Mouse (Mus musculus) stomach, embryonic 15.5 days (tissue): ENCODE data around the gene Slc24a5. TPM values are rescaled to one million over a fixed set of nuclear protein-coding genes. Genes with fewer than 3 reads are reported as not detected.
A peak's percentile ranks its signal among the peaks of the same experiment; 100 is the strongest.

Source experiments
- ATAC-seq: fragments of 200-750 bp; cut with Nextera tagmentation; 2 replicates; pipeline ENCODE4 v1.8.0; 2017; ENCODE audit warnings: low read depth, moderate number of reproducible peaks, moderate TSS enrichment; ENCODE audit not compliant: insufficient read depth, low FRiP score
- H3K27ac ChIP-seq: fragments of 300-500 bp; sonication (generic); 2 replicates; pipeline ENCODE4 v1.5.1; 2015; ENCODE audit warnings: mild to moderate bottlenecking, inconsistent platforms
- H3K27me3 ChIP-seq: fragments of 300-500 bp; sonication (generic); replicated peaks from 2 replicates; pipeline ENCODE4 v1.6.1; 2015; ENCODE audit warnings: inconsistent platforms
- H3K36me3 ChIP-seq: fragments of 300-500 bp; sonication (generic); 2 replicates; pipeline ENCODE4 v1.6.1; 2015; ENCODE audit warnings: inconsistent platforms
- H3K4me1 ChIP-seq: fragments of 300-500 bp; sonication (generic); 2 replicates; pipeline ENCODE4 v1.6.1; 2015; ENCODE audit warnings: inconsistent platforms
- H3K4me2 ChIP-seq: fragments of 300-500 bp; sonication (generic); 2 replicates; pipeline ENCODE4 v1.6.1; 2015; ENCODE audit warnings: mild to moderate bottlenecking, inconsistent platforms
- H3K4me3 ChIP-seq: fragments of 300-500 bp; sonication (generic); replicated peaks from 2 replicates; pipeline ENCODE4 v1.5.1; 2015; ENCODE audit warnings: inconsistent platforms
- H3K9ac ChIP-seq: fragments of 300-500 bp; sonication (generic); 2 replicates; pipeline ENCODE4 v1.6.1; 2015; ENCODE audit warnings: inconsistent platforms
- H3K9me3 ChIP-seq: fragments of 300-500 bp; sonication (generic); 2 replicates; pipeline ENCODE4 v1.6.1; 2016; ENCODE audit warnings: inconsistent platforms
- WGBS: fragments of 180-500 bp; shearing (Covaris S2); methylation state at CpG from one replicate; pipeline ENCODE4 v1.1.7; 2015; 5-methylcytosine and 5-hydroxymethylcytosine counted together
- polyA plus RNA-seq: library from polyadenylated mRNA; unstranded; fragments of >200 nt; fragmentation: Nextera tagmentation; extraction: Ambion mirVana; gene quantifications from 2 replicates; pipeline ENCODE4 v1.2.1, GENCODE M21; 2015

Slc24a5 gene
- polyA plus RNA-seq, 1 experiment from 2014 or later, result 2.9 TPM

DNA sequence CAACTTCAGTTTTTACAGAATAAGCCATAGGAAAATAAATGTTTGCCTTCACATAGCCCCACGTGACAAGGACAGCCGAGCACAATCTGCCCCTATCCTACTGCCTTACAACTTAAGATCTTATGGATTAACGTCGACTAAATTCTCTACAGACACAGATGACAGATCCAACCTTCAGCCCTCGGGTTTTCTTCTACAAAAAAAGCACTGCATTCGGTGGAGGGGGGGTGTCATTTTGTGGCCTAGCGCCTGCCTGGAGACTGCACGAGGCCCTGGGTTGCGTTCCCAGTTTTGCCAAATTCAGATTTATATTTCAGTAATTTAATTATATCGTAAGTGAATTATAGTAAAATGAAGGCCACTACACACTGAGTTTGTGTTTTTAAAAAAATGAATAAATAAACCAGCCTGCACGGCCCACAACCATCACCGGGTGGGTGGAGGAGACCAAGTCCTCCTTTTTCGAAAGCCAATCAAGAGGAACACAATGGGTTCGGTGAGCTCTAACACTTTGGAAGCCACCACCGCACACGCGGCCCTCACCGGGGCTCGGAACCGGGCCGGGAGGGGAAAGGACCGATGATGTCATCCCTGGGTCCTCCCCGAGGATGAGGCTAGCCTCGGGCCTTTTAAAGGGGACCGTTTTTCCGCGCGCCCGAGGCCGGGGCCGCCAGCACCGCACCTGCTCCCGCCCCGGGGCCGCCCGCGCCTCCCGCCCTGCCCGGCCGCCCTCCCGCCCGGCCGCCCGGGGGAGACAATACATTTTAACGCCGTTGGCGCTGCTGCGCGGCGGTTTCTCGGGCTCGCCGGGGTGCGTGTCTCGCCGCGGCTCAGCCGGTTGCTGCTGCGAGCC, 54.9 kb downstream of the Slc24a5 start:
- peak overlapping the region; percentile 83 for H3K9ac ChIP-seq
- peak; percentile 72 for ATAC-seq
- 0 out of 2 replicates have a peak, but pooled peaks cover 7% of the 10 kb centered on the region for H3K4me1 ChIP-seq
- H3K36me3 ChIP-seq, result no peaks in the 10 kb centered on the region
- no peaks in the 10 kb centered on the region for H3K27me3 ChIP-seq
- peak overlapping the region; percentile 74 for H3K4me3 ChIP-seq
- peak overlapping the region; percentile 69 for H3K4me2 ChIP-seq
- WGBS, result under 1% methylated on average over 43 of the region's 59 CpGs
- H3K9me3 ChIP-seq, result no peaks in the 10 kb centered on the region
- peak overlapping the region; percentile 88 for H3K27ac ChIP-seq

DNA sequence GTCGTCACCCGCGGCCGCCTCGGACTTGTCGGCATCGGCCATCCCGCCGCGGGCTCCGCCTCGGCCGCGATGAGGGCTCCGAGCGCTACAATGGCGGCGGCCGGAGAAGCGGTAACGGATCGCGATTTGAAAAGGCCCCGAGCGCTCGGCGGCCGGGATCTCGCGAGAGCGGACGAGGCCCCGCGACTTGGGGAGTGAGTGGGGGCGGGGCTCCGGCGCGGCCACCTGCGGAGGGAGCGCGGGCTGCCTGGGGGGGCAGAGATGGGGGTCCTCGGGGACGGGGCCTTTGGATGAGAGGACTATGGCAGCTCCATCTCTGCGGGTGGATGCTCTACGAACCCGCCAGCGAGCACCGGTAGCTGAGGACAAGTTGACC, 55.5 kb downstream of the Slc24a5 start, which contains the start of gene Myef2:
TSS of gene Myef2 (minus strand) at position 185 of the 376 bp plus-strand sequence.
- Histone ChIP-seq H3K36me3 (no peaks in the 10 kb centered on the region), H3K27ac (peak within 1 kb of the TSS; percentile 88), H3K4me3 (peak within 1 kb of the TSS; percentile 74), H3K27me3 (no peaks in the 10 kb centered on the region), H3K9me3 (no peaks in the 10 kb centered on the region), H3K4me2 (peak within 1 kb of the TSS; percentile 69), H3K9ac (peak within 1 kb of the TSS; percentile 83), H3K4me1 (0 out of 2 replicates have a peak, but pooled peaks cover 7% of the 10 kb centered on the region)
- 1% methylated on average over 34 of the region's 48 CpGs for WGBS
- ATAC-seq, result peak; percentile 87

DNA sequence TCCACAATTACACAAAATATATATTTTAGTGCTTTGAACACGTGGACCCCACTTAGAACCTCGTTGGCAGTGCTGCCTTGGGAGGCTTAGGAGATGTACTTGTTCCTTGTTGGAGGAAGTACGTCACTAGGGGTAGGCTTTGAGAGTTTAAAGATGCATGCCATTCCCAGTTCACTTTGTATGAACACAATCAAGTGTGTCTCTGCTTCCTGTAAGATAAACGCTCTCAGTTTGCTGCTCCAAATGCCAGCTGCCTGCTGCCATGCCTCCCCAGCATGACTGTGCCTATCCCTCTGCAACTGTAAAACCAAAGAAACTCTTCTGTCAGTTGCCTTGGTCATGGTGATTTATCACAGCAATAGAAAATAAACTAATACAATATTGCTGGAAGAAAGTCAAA, 57.9 kb downstream of the Slc24a5 start:
- Histone ChIP-seq H3K9ac (no peak overlapping the region), H3K9me3 (no peaks in the 10 kb centered on the region), H3K4me3 (no peak overlapping the region), H3K27ac (no peak overlapping the region), H3K27me3 (no peaks in the 10 kb centered on the region), H3K36me3 (no peaks in the 10 kb centered on the region), H3K4me1 (0 out of 2 replicates have a peak, but pooled peaks cover 7% of the 10 kb centered on the region), H3K4me2 (no peak overlapping the region)
- ATAC-seq, result no peak
- 30% methylated on average over 4 of the region's 4 CpGs for WGBS

DNA sequence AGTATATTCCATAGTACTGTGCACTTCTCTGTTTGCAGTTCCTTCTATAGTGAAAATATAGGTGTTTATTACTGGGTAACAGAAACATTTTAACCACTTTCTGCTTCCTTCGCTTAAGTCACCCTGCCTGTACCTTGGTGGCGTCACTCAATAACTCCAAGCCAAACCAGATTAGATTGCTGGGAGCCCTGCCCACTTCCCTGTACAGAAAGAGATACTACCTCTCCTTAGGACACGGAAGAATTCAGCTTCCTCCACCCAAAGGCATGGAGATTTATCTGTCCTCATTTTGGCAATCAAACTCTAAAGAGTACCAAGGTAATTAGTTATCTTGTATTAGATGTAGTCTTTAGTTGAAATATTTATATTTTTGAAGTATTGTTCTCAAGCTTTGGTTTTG, 58.9 kb downstream of the Slc24a5 start:
- Histone ChIP-seq H3K36me3 (no peaks in the 10 kb centered on the region), H3K9ac (no peak overlapping the region), H3K27me3 (no peaks in the 10 kb centered on the region), H3K4me2 (no peak overlapping the region), H3K4me1 (0 out of 2 replicates have a peak, but pooled peaks cover 4% of the 10 kb centered on the region), H3K27ac (no peak overlapping the region), H3K4me3 (no peak overlapping the region), H3K9me3 (no peaks in the 10 kb centered on the region)
- WGBS, result 73% methylated on average over 3 of the region's 3 CpGs
- ATAC-seq, result no peak

DNA sequence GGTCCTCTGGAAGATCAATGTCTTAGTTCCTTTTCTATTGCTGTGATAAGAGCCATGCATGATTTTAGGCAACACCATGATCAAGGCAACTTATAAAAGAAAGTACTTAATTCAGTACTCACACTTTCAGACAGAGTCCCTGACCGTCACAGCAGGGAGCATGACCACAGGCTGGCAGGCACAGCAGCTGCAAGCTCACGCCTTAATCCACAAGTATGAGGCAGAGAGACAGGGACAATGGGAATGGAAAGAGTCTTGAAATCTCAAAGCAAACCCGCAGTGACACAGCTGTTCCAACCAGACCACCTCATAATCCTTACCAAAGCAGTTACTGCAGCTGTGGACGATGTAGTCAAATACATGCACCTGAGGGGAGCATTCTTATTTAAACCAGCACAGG, 66.2 kb downstream of the Slc24a5 start:
- no peaks in the 10 kb centered on the region for H3K27me3 ChIP-seq
- peaks cover 12% of the 10 kb centered on the region for H3K4me1 ChIP-seq
- H3K4me2 ChIP-seq, result no peak overlapping the region
- no peaks in the 10 kb centered on the region for H3K9me3 ChIP-seq
- H3K9ac ChIP-seq, result no peak overlapping the region
- no peak overlapping the region for H3K4me3 ChIP-seq
- no peak for ATAC-seq
- H3K27ac ChIP-seq, result no peak overlapping the region
- H3K36me3 ChIP-seq, result no peaks in the 10 kb centered on the region
- 45% methylated on average over 4 of the region's 4 CpGs for WGBS

DNA sequence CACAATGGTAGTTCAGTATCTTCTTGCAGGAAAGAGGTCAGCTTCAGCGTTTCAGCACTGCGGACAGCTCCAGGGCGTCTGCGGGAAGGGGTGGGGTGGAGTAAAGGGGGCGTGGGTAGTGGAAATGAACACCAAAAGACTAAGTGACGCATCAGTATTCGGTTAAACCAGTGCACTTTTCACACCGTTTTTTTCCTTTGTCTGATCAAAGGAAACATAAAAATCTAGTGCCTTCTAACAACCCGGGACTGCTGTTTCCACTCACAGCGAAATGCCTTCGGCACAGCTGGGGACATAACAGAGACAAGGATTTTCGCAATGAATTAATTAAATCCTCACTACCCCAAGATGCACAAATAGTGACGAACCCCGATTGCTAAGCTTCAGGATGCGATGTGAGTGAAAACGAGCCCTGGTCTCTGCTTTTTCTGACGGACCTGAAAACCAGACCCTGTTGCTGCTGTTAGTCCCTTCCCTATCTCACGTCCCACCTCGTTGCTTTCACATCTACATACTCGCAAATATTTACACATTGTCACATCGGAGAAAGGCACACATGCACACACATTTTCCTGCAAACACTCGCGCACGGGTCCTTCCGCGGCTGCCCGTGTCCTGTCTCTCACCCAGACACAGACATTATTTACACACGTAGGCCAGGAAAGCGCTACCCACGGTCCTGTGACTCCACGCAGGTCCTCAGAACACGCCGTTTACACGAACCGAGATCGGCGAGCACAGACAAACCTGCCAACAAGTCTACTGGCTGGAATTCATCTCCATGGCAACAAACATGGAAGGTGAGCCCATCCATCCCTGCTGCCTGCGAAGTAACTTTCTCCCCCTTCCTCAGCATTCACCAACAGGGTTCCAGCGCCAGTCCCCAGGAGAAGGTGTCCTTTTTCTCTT, 68.2 kb downstream of the Slc24a5 start, which contains the start of gene Ctxn2:
TSS of gene Ctxn2 (plus strand) at position 790 of the 909 bp plus-strand sequence.
- no peaks in the 10 kb centered on the region for H3K9me3 ChIP-seq
- peak within 1 kb of the TSS; percentile 58 for H3K4me2 ChIP-seq
- no peak within 1 kb of the TSS for H3K9ac ChIP-seq
- peak; percentile 56; the same call in 1 of the 2 replicates for ATAC-seq
- H3K4me1 ChIP-seq, result peaks cover 12% of the 10 kb centered on the region
- 2% methylated on average over 39 of the region's 39 CpGs for WGBS
- H3K4me3 ChIP-seq, result peak within 1 kb of the TSS; percentile 30
- H3K36me3 ChIP-seq, result no peaks in the 10 kb centered on the region
- no peaks in the 10 kb centered on the region for H3K27me3 ChIP-seq
- no peak within 1 kb of the TSS for H3K27ac ChIP-seq

DNA sequence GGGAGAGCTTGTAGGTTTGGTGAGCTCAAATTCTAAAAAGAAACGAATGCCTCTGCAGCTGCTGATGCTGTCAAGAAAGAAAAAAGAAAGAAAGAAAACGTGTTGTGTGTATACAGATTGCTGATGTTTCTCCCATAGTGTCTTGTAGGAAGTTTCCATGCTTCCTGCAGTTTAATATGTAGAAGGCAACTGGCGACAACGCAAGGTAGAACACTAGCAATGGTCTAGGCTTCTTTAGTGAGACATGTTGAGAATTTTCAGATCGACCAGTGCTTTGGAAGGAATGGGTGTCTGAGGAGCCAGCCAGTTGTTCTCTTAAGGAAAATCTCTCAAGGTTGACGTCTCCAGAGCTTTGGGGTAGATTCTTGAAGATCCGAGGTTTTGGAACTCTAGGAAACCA, 68.9 kb downstream of the Slc24a5 start:
- Histone ChIP-seq H3K4me2 (peak overlapping the region; percentile 58; the same call in 1 of the 2 replicates), H3K9me3 (no peaks in the 10 kb centered on the region), H3K27ac (no peak overlapping the region), H3K27me3 (no peaks in the 10 kb centered on the region), H3K4me3 (no peak overlapping the region), H3K36me3 (no peaks in the 10 kb centered on the region), H3K9ac (no peak overlapping the region), H3K4me1 (peaks cover 12% of the 10 kb centered on the region)
- no peak for ATAC-seq
- WGBS, result 27% methylated on average over 7 of the region's 7 CpGs

Other genes with a start within 250 kb of the Slc24a5 start
- gene Myef2, start 55.5 kb downstream of the Slc24a5 start, polyA plus RNA-seq, result 69.3 and 77.7 TPM in 2 replicates
- 0.30 TPM in 1 of 2 replicates, not detected in the other for gene Ctxn2, start 68.6 kb downstream of the Slc24a5 start, polyA plus RNA-seq
- not detected in 2 replicates for gene Slc12a1, start 84.4 kb downstream of the Slc24a5 start, polyA plus RNA-seq
- 125 and 136 TPM in 2 replicates for gene Dut, start 179.1 kb downstream of the Slc24a5 start, polyA plus RNA-seq